Mouse (Mus musculus): ENCODE measurements around the gene Acot7.

GRCm38 (mm10) chr4:152182205-152182604 is 4.3 kb downstream of the Acot7 start:
- TF ChIP-seq CTCF (IDR thresholded peaks at IDR 0.05; ENCODE audit: borderline replicate concordance, insufficient read depth, low read depth, low read length) (no peak), POLR2A (IDR thresholded peaks at IDR 0.05; ENCODE audit: borderline replicate concordance, insufficient read depth, low read length) (no peak)
